Mouse (Mus musculus): ENCODE data around the gene Rnf166.

Gene Rnf166

GRCm38 (mm10) chr8:122419881-122420555 is 55.8 kb downstream of the Rnf166 start:
- in situ Hi-C loops (cut with MboI; ENCODE audit: unreplicated experiment in 2 of 2): no loop called here
